Mouse (Mus musculus) inflammation-experienced regulatory T-cells (primary cell): ENCODE measurements around the gene Hcfc1. TPM values are rescaled to one million over a fixed set of nuclear protein-coding genes. Genes with fewer than 3 reads are reported as not detected.

ENCODE experiments used
- polyA plus RNA-seq, 2 experiments: library from polyadenylated mRNA; unstranded; fragments of 100-300 nt; shearing (Covaris generic); gene quantifications; one replicate each; pipeline ENCODE4 v1.2.1; 2017

The Hcfc1 gene
- 10 to 100 TPM; 40.3 to 55.0 TPM for polyA plus RNA-seq

DNA sequence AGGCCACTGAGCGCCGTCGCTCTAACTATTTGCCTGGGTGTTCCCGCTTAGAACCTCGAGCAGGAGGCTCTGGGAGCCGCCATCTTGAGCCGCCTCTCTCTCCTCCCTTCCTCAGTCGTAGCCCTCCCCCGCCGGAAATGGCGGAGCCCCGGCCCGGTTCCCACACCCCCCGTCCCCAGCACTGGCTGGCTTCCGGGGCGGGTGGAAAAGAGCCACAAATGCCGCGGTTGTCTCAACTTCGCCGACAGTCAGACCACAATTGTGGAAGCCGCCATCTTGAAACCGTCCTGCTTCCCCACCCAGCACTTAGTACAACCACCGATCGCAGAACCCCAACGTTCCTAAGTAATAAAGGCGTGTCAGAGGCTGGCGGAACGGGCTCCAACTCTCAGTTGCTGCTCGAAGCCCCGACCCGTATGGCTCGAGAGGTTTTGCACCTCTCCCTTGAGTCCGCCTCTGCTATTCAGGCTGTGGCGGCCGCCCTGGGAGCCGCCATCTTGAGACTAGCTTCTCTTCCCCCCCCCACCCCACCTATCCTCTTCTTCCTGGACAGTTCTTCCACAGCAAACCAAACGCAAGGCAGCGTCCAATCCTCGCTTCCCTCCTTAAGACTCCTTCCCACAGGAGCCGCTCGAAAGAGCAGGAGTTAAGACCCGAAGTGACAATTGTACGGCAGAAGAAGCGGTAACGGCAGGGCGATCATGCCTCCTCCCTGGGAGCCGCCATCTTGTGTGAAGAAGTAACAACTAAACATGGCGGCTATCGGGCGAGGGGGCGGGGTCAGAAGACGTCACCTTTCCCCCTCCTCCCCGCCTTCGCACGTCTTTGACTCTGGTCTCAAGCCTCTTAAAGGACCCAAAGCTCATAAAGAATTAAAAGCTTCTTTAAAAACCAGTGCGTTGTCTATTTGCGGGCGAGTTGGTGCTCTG is at the start of gene Hcfc1:
TSS of gene Hcfc1 (minus strand) at position 110 of the 929 bp plus-strand sequence.

DNA sequence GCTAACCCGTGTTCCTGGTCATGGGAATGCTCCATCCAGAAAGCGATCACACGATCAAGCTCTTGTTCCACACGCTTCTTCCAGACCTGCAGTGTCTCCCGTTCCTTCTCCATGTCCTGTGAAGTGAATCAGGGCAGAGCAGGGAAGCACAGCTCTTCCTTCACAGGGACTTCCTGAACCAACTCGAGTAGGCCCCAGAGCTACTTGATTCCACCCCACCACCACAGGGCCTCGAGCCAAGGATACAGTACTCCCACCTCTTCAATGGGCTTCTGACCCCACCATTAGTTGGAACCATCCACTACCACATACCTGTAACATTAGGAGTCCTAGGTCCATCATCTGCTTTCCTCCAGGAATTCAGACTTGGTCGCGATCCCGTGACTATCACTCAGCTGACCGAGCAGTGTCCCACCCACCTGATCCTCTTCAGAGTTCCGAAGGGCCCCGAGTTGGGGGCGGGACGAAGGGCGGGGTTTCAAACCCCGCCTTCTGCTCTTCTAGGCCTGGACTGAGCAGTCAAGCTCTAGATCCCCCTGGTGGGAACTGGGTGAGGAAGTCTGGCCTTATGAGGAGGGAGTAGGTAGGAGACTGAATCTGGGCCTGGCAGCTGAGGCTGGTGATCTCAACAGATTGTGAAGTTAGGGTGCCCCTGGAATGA is 35.6 kb downstream of the Hcfc1 start, which contains the start of gene Renbp:
TSS of gene Renbp (minus strand) at position 449 of the 661 bp plus-strand sequence.

DNA sequence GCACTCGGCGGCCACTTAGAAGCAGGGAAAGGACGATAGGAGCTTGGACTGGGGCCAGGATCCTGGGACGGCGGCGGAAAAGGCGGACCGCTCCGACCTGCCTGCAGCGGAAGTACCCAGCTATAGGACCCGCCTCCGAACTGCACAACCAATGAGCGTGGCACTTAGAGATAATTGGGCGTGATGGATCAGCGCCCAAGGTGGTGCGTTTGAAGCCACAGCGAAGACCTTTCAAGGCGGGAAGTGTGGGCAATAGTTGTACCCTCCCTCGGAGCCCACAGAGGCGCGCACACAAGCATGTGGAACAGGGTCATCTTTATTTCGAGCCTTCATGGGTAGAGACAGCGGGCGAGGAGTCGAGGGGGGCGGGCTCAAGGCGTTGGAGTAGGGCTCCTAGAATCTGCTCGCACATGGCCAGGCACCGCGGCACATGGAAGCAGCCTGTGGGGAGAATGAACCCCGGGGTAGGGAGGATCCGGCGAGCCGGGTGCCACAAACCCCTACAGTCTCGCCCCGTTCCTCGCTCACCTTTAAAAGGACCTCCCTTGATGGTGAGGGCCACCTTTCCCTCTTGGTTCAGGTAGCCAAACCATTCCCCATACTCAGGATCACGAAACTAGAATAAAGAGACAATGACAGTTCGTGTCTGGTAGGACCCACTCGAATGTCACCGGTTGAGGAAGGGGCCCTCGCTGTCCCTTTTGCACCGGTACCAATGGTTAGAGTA is 44.2 kb downstream of the Hcfc1 start, which contains the start of the genes Arhgap4 and Naa10:
TSS of gene Arhgap4 (minus strand) at position 48 of the 727 bp plus-strand sequence.
TSS of gene Naa10 (minus strand) at position 122 of the 727 bp plus-strand sequence.

DNA sequence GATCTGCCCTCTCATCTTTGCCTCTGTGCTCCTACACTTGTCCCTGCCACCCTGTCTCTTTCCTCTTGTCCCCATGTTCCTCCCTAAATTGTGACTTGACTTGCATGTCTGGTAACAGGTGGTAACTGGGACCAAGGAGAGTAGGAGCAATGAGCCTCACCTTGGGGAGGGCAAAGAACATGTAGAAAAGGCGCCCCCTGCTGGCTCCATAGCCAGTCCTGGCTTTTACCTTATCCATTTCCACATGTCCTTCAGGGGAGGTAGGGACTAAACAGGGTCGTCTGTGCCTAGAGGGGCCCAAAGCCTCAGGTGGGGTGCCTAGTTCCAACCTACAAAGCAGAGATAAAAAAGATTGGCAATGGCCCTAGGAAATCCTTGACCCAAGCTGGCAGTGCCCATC is 70.4 kb downstream of the Hcfc1 start, which contains the start of gene L1cam:
TSS of gene L1cam (minus strand) at position 387 of the 400 bp plus-strand sequence.

Other genes starting within 250 kb of the Hcfc1 start
- gene Abcd1, start 249.8 kb downstream of the Hcfc1 start, polyA plus RNA-seq, result 10 to 100 TPM; 34.9 to 39.6 TPM
- gene Plxnb3, start 209.3 kb downstream of the Hcfc1 start, polyA plus RNA-seq, result under 1 TPM in 1 of 2 experiments, not detected in 1; 0.31 TPM
- 1 to 10 TPM in 1 of 2 experiments, under 1 TPM in 1; 0.70 to 7.0 TPM for gene Srpk3, start 192.0 kb downstream of the Hcfc1 start, polyA plus RNA-seq
- gene Idh3g, start 179.5 kb downstream of the Hcfc1 start, polyA plus RNA-seq, result 100 to 1,000 TPM; 199 to 212 TPM
- gene Ssr4, start 179.3 kb downstream of the Hcfc1 start, polyA plus RNA-seq, result 100 to 1,000 TPM; 210 to 216 TPM
- gene Pdzd4, start 141.4 kb downstream of the Hcfc1 start, polyA plus RNA-seq, result under 1 TPM; 0.29 to 0.72 TPM
- gene Avpr2, start 74.3 kb downstream of the Hcfc1 start, polyA plus RNA-seq, result 1 to 10 TPM; 3.4 to 6.1 TPM
- 10 to 100 TPM; 27.7 to 41.1 TPM for gene L1cam, start 70.3 kb downstream of the Hcfc1 start, polyA plus RNA-seq
- 100 to 1,000 TPM; 247 to 301 TPM for gene Arhgap4, start 44.5 kb downstream of the Hcfc1 start, polyA plus RNA-seq
- 100 to 1,000 TPM; 224 to 246 TPM for gene Naa10, start 44.4 kb downstream of the Hcfc1 start, polyA plus RNA-seq
- 1 to 10 TPM; 3.7 to 9.4 TPM for gene Renbp, start 35.5 kb downstream of the Hcfc1 start, polyA plus RNA-seq
- gene Irak1, start 57.6 kb upstream of the Hcfc1 start, polyA plus RNA-seq, result 100 to 1,000 TPM; 182 to 192 TPM
- not detected for gene Opn1mw, start 161.1 kb upstream of the Hcfc1 start, polyA plus RNA-seq
- 10 to 100 TPM; 46.8 to 53.9 TPM for gene Mecp2, start 169.0 kb upstream of the Hcfc1 start, polyA plus RNA-seq
- gene Tex28, start 201.5 kb upstream of the Hcfc1 start, polyA plus RNA-seq, result not detected
- gene Tktl1, start 210.9 kb upstream of the Hcfc1 start, polyA plus RNA-seq, result 1 to 10 TPM; 2.0 to 3.8 TPM